Mouse (Mus musculus): ENCODE results near the gene Aldoc. TPM values are rescaled to one million over a fixed set of nuclear protein-coding genes. Genes with fewer than 3 reads are reported as not detected.

The Aldoc gene
- polyA plus RNA-seq, 1 experiment from 2014 or later = 152 TPM

DNA sequence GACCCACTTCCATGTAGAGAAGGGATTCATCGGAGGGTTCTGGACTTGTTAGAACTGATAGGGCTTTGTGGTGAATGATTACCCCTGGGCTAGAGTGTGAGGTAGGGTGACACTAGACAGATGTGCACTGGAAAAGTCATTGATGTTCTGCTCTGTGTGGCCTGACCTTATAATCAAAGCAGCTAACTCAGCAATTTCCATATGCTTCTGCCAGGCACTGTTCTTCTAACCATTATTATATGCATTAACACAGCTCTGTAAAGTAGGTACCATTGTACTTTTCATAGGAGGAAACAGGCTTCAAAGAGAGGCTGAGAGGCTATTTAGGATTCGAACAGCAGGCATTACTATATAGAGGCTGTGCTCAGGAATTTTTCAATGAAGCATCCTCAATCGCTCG lies 4.4 kb downstream of the Aldoc start:
- Histone ChIP-seq H3K4me2 (ENCODE audit: low read length) (no peak overlapping the region), H3K9ac (replicated peaks; ENCODE audit: low read depth, low read length) (no peak overlapping the region), H3K9me3 (ENCODE audit: control insufficient read depth, low read length) (no peaks in the 10 kb centered on the region), H3K27ac (ENCODE audit: low read length) (no peak overlapping the region), H3K27me3 (replicated peaks; ENCODE audit: control insufficient read depth, insufficient read depth, low read length) (no peaks in the 10 kb centered on the region), H3K4me3 (replicated peaks; ENCODE audit: low read length) (no peak overlapping the region), H3K36me3 (ENCODE audit: control insufficient read depth, insufficient read depth) (no peaks in the 10 kb centered on the region), H3K4me1 (replicated peaks; ENCODE audit: control insufficient read depth, insufficient read depth, low read length) (peaks cover 27% of the 10 kb centered on the region)
- no peak for ATAC-seq
- WGBS = 90% methylated on average over 4 of the region's 4 CpGs

- peak within 1 kb of the TSS; percentile 53 for H3K27ac ChIP-seq (ENCODE audit: low read length)
- H3K27me3 ChIP-seq (replicated peaks; ENCODE audit: control insufficient read depth, insufficient read depth, low read length) = no peaks in the 10 kb centered on the region
- peaks cover 22% of the 10 kb centered on the region for H3K4me1 ChIP-seq (replicated peaks; ENCODE audit: control insufficient read depth, insufficient read depth, low read length)
- no peaks in the 10 kb centered on the region for H3K36me3 ChIP-seq (ENCODE audit: control insufficient read depth, insufficient read depth)
- WGBS = 12% methylated on average over 37 of the region's 37 CpGs
- H3K9me3 ChIP-seq (ENCODE audit: control insufficient read depth, low read length) = no peaks in the 10 kb centered on the region
- H3K9ac ChIP-seq (replicated peaks; ENCODE audit: low read depth, low read length) = peak within 1 kb of the TSS; percentile 87
- peak within 1 kb of the TSS; percentile 79 for H3K4me2 ChIP-seq (ENCODE audit: low read length)
- H3K4me3 ChIP-seq (replicated peaks; ENCODE audit: low read length) = peak within 1 kb of the TSS; percentile 82
- ATAC-seq = peak; percentile 97
Measured at GRCm38 (mm10) chr11:78327634-78328511, 5.1 kb downstream of the Aldoc start, which contains the start of gene Pigs. Gene Pigs, plus strand, starts transcription at chr11:78328415.

GRCm38 (mm10) chr11:78328512-78329056 lies 5.8 kb downstream of the Aldoc start:
- H3K27ac ChIP-seq (ENCODE audit: low read length) = peak overlapping the region; percentile 19
- WGBS = under 1% methylated on average over 35 of the region's 41 CpGs

GRCm38 (mm10) chr11:78332676-78333075 lies 9.9 kb downstream of the Aldoc start:
- H3K27me3 ChIP-seq (replicated peaks; ENCODE audit: control insufficient read depth, insufficient read depth, low read length) = no peaks in the 10 kb centered on the region

More at GRCm38 (mm10) chr11:78328512-78329056, 5.8 kb downstream of the Aldoc start:
- Histone ChIP-seq H3K4me2 (ENCODE audit: low read length) (peak overlapping the region; percentile 78), H3K9ac (replicated peaks; ENCODE audit: low read depth, low read length) (peak overlapping the region; percentile 87), H3K36me3 (ENCODE audit: control insufficient read depth, insufficient read depth) (no peaks in the 10 kb centered on the region), H3K4me1 (replicated peaks; ENCODE audit: control insufficient read depth, insufficient read depth, low read length) (peaks cover 18% of the 10 kb centered on the region), H3K9me3 (ENCODE audit: control insufficient read depth, low read length) (no peaks in the 10 kb centered on the region), H3K4me3 (replicated peaks; ENCODE audit: low read length) (peak overlapping the region; percentile 82), H3K27me3 (replicated peaks; ENCODE audit: control insufficient read depth, insufficient read depth, low read length) (no peaks in the 10 kb centered on the region)
- ATAC-seq = peak; percentile 68

DNA sequence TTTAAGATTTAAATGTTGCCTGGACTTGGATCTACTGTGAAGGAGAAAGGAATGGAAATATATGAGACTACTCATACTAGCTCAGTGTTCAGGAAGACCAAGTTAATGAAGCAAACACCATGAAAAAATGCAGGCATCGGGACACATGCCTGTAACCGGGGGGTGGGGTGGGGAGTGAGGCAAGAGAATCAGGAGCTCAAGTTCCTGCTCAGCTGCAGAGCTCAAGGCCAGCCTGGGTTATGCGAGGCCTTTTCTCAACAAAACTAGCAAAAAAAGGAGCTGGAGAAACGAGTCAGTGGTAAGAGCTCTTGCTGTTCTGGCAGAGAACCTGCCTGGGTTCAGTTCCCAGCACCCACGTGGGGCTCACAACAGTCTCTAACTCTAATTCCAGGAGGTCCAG lies 11.2 kb downstream of the Aldoc start:
- H3K36me3 ChIP-seq (ENCODE audit: control insufficient read depth, insufficient read depth) = peaks cover 8% of the 10 kb centered on the region

More at GRCm38 (mm10) chr11:78332676-78333075, 9.9 kb downstream of the Aldoc start:
- 95% methylated on average over 12 of the region's 12 CpGs for WGBS
- peaks cover 11% of the 10 kb centered on the region for H3K4me1 ChIP-seq (replicated peaks; ENCODE audit: control insufficient read depth, insufficient read depth, low read length)
- no peak overlapping the region for H3K27ac ChIP-seq (ENCODE audit: low read length)
- no peak overlapping the region for H3K9ac ChIP-seq (replicated peaks; ENCODE audit: low read depth, low read length)
- no peak overlapping the region for H3K4me3 ChIP-seq (replicated peaks; ENCODE audit: low read length)
- no peak overlapping the region for H3K4me2 ChIP-seq (ENCODE audit: low read length)
- H3K36me3 ChIP-seq (ENCODE audit: control insufficient read depth, insufficient read depth) = peaks cover 7% of the 10 kb centered on the region
- no peaks in the 10 kb centered on the region for H3K9me3 ChIP-seq (ENCODE audit: control insufficient read depth, low read length)
- ATAC-seq = no peak

DNA sequence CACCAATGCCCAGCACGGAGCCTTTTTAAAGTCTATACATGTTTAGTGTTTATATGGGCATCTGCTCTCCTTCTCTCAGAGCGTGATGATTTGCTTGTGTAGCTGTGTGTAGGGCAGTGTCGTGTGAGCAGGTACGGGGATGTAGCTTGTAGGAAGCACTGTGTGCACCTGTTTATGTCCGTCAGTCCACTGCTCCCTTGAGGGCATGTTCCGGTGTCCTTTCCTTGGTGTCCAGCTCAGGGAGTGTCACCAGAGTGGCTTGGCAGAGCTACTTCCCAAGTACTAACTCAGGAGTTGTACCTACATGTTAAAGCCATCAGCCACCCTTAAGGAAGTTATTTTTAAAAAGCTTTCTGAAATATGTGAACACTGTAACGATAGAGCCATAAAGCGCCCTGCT lies 14.3 kb downstream of the Aldoc start:
- no peak for ATAC-seq
- H3K4me3 ChIP-seq (replicated peaks; ENCODE audit: low read length) = no peak overlapping the region
- no peak overlapping the region for H3K4me2 ChIP-seq (ENCODE audit: low read length)
- WGBS = 97% methylated on average over 8 of the region's 8 CpGs
- no peak overlapping the region for H3K9ac ChIP-seq (replicated peaks; ENCODE audit: low read depth, low read length)
- H3K27me3 ChIP-seq (replicated peaks; ENCODE audit: control insufficient read depth, insufficient read depth, low read length) = no peaks in the 10 kb centered on the region
- H3K36me3 ChIP-seq (ENCODE audit: control insufficient read depth, insufficient read depth) = peaks cover 14% of the 10 kb centered on the region
- H3K9me3 ChIP-seq (ENCODE audit: control insufficient read depth, low read length) = no peaks in the 10 kb centered on the region
- H3K4me1 ChIP-seq (replicated peaks; ENCODE audit: control insufficient read depth, insufficient read depth, low read length) = no peaks in the 10 kb centered on the region
- no peak overlapping the region for H3K27ac ChIP-seq (ENCODE audit: low read length)

More for the DNA sequence above, 11.2 kb downstream of the Aldoc start:
- no peak for ATAC-seq
- H3K27me3 ChIP-seq (replicated peaks; ENCODE audit: control insufficient read depth, insufficient read depth, low read length) = no peaks in the 10 kb centered on the region
- H3K4me1 ChIP-seq (replicated peaks; ENCODE audit: control insufficient read depth, insufficient read depth, low read length) = peaks cover 8% of the 10 kb centered on the region
- H3K9ac ChIP-seq (replicated peaks; ENCODE audit: low read depth, low read length) = no peak overlapping the region
- no peak overlapping the region for H3K27ac ChIP-seq (ENCODE audit: low read length)
- no peak overlapping the region for H3K4me2 ChIP-seq (ENCODE audit: low read length)
- 96% methylated on average over 5 of the region's 5 CpGs for WGBS
- H3K4me3 ChIP-seq (replicated peaks; ENCODE audit: low read length) = no peak overlapping the region
- no peaks in the 10 kb centered on the region for H3K9me3 ChIP-seq (ENCODE audit: control insufficient read depth, low read length)

- ATAC-seq = no peak
- Histone ChIP-seq H3K9me3 (ENCODE audit: control insufficient read depth, low read length) (no peaks in the 10 kb centered on the region), H3K36me3 (ENCODE audit: control insufficient read depth, insufficient read depth) (peaks cover 12% of the 10 kb centered on the region), H3K9ac (replicated peaks; ENCODE audit: low read depth, low read length) (no peak overlapping the region), H3K27ac (ENCODE audit: low read length) (no peak overlapping the region), H3K4me2 (ENCODE audit: low read length) (no peak overlapping the region), H3K27me3 (replicated peaks; ENCODE audit: control insufficient read depth, insufficient read depth, low read length) (no peaks in the 10 kb centered on the region), H3K4me3 (replicated peaks; ENCODE audit: low read length) (no peak overlapping the region), H3K4me1 (replicated peaks; ENCODE audit: control insufficient read depth, insufficient read depth, low read length) (peaks cover 21% of the 10 kb centered on the region)
- WGBS = 85% methylated on average over 12 of the region's 12 CpGs
Measured at GRCm38 (mm10) chr11:78341702-78342101, 18.9 kb downstream of the Aldoc start.

DNA sequence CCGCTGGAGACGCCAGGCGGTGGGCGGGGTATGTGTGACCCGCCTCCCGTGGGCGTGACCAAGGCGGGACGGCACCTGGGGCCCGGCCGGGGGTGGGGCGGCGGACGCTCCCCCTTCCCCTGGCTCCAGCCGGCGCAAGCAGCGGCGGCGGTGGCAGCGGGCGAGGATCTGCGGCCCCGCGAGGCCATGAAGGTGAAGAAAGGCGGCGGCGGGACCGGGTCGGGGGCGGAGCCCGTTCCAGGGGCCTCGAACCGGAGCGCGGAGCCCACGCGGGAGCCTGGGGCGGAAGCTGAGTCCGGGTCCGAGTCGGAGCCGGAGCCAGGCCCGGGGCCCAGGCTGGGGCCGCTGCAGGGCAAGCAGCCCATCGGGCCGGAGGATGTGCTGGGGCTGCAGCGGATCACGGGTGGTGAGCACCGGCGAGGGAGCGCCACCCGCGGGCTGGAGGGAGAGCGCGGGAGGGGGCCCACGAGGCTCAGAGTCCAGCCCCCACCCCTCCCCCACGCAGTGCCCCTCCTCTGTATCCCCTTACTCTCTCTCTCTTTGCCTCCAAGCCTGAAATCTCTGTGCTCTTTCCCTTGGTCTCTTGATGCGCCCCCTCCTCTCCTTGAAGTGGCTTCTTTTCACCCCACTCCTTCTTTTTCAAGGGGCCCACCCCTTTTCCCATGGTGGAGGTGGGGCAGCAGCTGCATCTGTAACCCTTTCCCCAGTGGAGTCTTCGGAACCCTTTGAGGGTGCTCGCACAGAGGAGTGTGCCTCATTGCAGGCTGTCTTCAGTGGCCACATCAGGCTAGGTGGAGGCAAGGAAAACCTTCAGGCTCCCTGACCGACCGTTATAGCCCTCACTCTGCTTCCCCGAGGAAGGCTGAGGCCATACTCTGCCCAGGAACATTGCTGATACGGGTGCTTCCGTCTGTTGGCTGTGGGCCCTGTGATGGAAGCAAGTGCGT lies 20.9 kb downstream of the Aldoc start, which contains the start of gene Unc119:
Unc119 (plus strand) TSS at position 102 of the 947 bp plus-strand sequence.
- H3K9ac ChIP-seq (replicated peaks; ENCODE audit: low read depth, low read length) = peak within 1 kb of the TSS; percentile 87
- H3K4me2 ChIP-seq (ENCODE audit: low read length) = peak within 1 kb of the TSS; percentile 62
- H3K36me3 ChIP-seq (ENCODE audit: control insufficient read depth, insufficient read depth) = peaks cover 7% of the 10 kb centered on the region; the same call in 1 of the 2 replicates
- peak; percentile 86 for ATAC-seq
- peaks cover 21% of the 10 kb centered on the region for H3K4me1 ChIP-seq (replicated peaks; ENCODE audit: control insufficient read depth, insufficient read depth, low read length)
- H3K9me3 ChIP-seq (ENCODE audit: control insufficient read depth, low read length) = no peaks in the 10 kb centered on the region
- no peaks in the 10 kb centered on the region for H3K27me3 ChIP-seq (replicated peaks; ENCODE audit: control insufficient read depth, insufficient read depth, low read length)
- H3K27ac ChIP-seq (ENCODE audit: low read length) = peak within 1 kb of the TSS; percentile 52
- peak within 1 kb of the TSS; percentile 63 for H3K4me3 ChIP-seq (replicated peaks; ENCODE audit: low read length)
- 1% methylated on average over 58 of the region's 66 CpGs for WGBS
